Mouse (Mus musculus) gastrocnemius, postnatal 14 days (tissue): ENCODE measurements around the gene Lin52. TPM values are rescaled to one million over a fixed set of nuclear protein-coding genes. Genes with fewer than 3 reads are reported as not detected.

ENCODE experiments used
- DNase-seq: peaks from one replicate; pipeline ENCODE4 v3.0.0; 2021; ENCODE audit warnings: mixed read lengths
- intact Hi-C: fragments of 180-260 bp; cut with DNase I; formaldehyde crosslinking; loops from one replicate; pipeline ENCODE4 v1.15.1; 2025; ENCODE audit warnings: low total_unique reads
- long read RNA-seq, 2 experiments: library from polyadenylated mRNA; stranded (forward); transcript quantifications; one replicate each; pipeline ENCODE4 v2.0.0; 2021
- total RNA-seq, 2 experiments: library from RNA; stranded (reverse); gene quantifications; 2 replicates each; pipeline ENCODE4 v1.2.3; 2021

Lin52 gene
- total RNA-seq: 1 to 10 TPM; 6.3 to 6.4 TPM
- long read RNA-seq, experiment 1, transcript Lin52-201 (6 exons, 2,270 nt): major isoform, 9 of 14 reads
- long read RNA-seq, experiment 1, partial matches to known transcripts: 1 of 14 reads
- long read RNA-seq, experiment 1, other reads (novel, unspliced or antisense): 4 of 14 reads
- long read RNA-seq, experiment 2, transcript Lin52-201 (6 exons, 2,270 nt): major isoform, 13 of 14 reads
- long read RNA-seq, experiment 2, partial matches to known transcripts: 0 of 14 reads
- long read RNA-seq, experiment 2, other reads (novel, unspliced or antisense): 1 of 14 reads

GRCm38 (mm10) chr12:84450718-84451646 lies at the start of gene Lin52, which contains the start of gene Aldh6a1:
Lin52 (plus strand) TSS chr12:84451422.
Aldh6a1 (minus strand) TSS chr12:84451004.
- peak; percentile 96 for DNase-seq
- intact Hi-C loops: no loop called here

GRCm38 (mm10) chr12:84402923-84403322 lies 48.3 kb upstream of the Lin52 start:
- DNase-seq: no peak
- intact Hi-C loops: no loop called here

GRCm38 (mm10) chr12:84404541-84404940 lies 46.7 kb upstream of the Lin52 start:
- intact Hi-C loops: no loop called here

GRCm38 (mm10) chr12:84407259-84407658 lies 44.0 kb upstream of the Lin52 start:
- intact Hi-C loops: no loop called here
- no peak for DNase-seq

More at GRCm38 (mm10) chr12:84404541-84404940, 46.7 kb upstream of the Lin52 start:
- DNase-seq: no peak

GRCm38 (mm10) chr12:84407874-84408818 lies 43.1 kb upstream of the Lin52 start:
- DNase-seq: no peak
- intact Hi-C loops: no loop called here

- intact Hi-C loops: no loop called here
- peak; percentile 90 for DNase-seq
These were observed 42.3 kb upstream of the Lin52 start, which contains the start of the genes Entpd5 and Bbof1 for GRCm38 (mm10) chr12:84408819-84409507. Entpd5 (minus strand) TSS chr12:84409029. Bbof1 (plus strand) TSS chr12:84409071.

GRCm38 (mm10) chr12:84416834-84417604 lies 34.2 kb upstream of the Lin52 start, which contains the start of gene Rnf113a2:
Rnf113a2 (plus strand) TSS chr12:84417196.
- intact Hi-C loops: no loop called here
- DNase-seq: peak; percentile 79

- no peak for DNase-seq
- intact Hi-C loops: no loop called here
These were observed 33.7 kb upstream of the Lin52 start for GRCm38 (mm10) chr12:84417605-84417922.

GRCm38 (mm10) chr12:84423990-84424389 lies 27.2 kb upstream of the Lin52 start:
- intact Hi-C loops: no loop called here
- no peak for DNase-seq

GRCm38 (mm10) chr12:84429825-84430224 lies 21.4 kb upstream of the Lin52 start:
- intact Hi-C loops: no loop called here

GRCm38 (mm10) chr12:84438697-84439096 lies 12.5 kb upstream of the Lin52 start:
- intact Hi-C loops: no loop called here

More at GRCm38 (mm10) chr12:84429825-84430224, 21.4 kb upstream of the Lin52 start:
- no peak for DNase-seq

GRCm38 (mm10) chr12:84442526-84442925 lies 8.7 kb upstream of the Lin52 start:
- DNase-seq: no peak
- intact Hi-C loops: no loop called here

More at GRCm38 (mm10) chr12:84438697-84439096, 12.5 kb upstream of the Lin52 start:
- DNase-seq: no peak

- DNase-seq: no peak
- intact Hi-C loops: no loop called here
These were observed 3.8 kb upstream of the Lin52 start for GRCm38 (mm10) chr12:84447386-84447785.

- no peak for DNase-seq
- intact Hi-C loops: no loop called here
These were observed 3.0 kb upstream of the Lin52 start for GRCm38 (mm10) chr12:84448181-84448580.

- intact Hi-C loops: no loop called here
- DNase-seq: no peak
These were observed 1.3 kb upstream of the Lin52 start for GRCm38 (mm10) chr12:84449887-84450286.

- DNase-seq: peak; percentile 6
- intact Hi-C loops: no loop called here
These were observed 888 bp upstream of the Lin52 start for GRCm38 (mm10) chr12:84450351-84450717.

- intact Hi-C loops: no loop called here
- no peak for DNase-seq
These were observed 579 bp downstream of the Lin52 start for GRCm38 (mm10) chr12:84451801-84452200.

- intact Hi-C loops: no loop called here
These were observed 5.7 kb downstream of the Lin52 start for GRCm38 (mm10) chr12:84456911-84457310.

More at GRCm38 (mm10) chr12:84456911-84457310, 5.7 kb downstream of the Lin52 start:
- DNase-seq: no peak
